Mouse (Mus musculus): ENCODE measurements around the gene N4bp1.

DNA sequence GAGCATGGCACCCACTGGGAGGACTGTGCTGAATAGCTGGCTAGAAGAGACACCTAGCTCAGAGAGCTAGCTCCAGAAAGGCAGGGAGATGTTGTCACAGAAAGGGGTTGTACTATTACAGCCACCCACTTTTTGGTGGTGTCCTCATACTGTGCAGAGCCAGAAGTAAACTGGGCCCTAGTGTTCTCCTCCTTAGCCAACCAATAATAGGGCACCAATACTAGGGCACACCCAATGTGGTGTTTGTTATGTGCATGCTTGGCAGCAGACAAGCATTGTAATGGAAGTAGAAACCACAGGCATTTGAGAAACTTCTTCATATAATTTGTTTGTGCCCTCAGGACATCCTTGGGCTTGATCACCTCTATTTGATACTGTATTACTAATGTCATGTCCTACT is 58.5 kb downstream of the N4bp1 start:
- TF ChIP-seq CTCF (IDR thresholded peaks at IDR 0.05; ENCODE audit: borderline replicate concordance, extremely low read depth, insufficient read depth, insufficient read length) (no peak), POLR2A (IDR thresholded peaks at IDR 0.05; ENCODE audit: borderline replicate concordance, extremely low read depth, insufficient read depth, insufficient read length, poor library complexity, severe bottlenecking) (no peak)

Data from brain, embryonic 14.5 days (tissue).